Mouse (Mus musculus): ENCODE results near the gene Elf1.

The Elf1 gene

GRCm38 (mm10) chr14:79494349-79494748 lies 13.4 kb downstream of the Elf1 start:
- no peak for DNase-seq

- DNase-seq: no peak
These were observed 18.3 kb downstream of the Elf1 start for GRCm38 (mm10) chr14:79499326-79499725.

GRCm38 (mm10) chr14:79500756-79501155 lies 19.8 kb downstream of the Elf1 start:
- no peak for DNase-seq

- no peak for DNase-seq
These were observed 22.5 kb downstream of the Elf1 start for GRCm38 (mm10) chr14:79503371-79504075.

GRCm38 (mm10) chr14:79504246-79505006 lies 23.4 kb downstream of the Elf1 start:
- DNase-seq: no peak

GRCm38 (mm10) chr14:79506207-79506606 lies 25.2 kb downstream of the Elf1 start:
- no peak for DNase-seq

GRCm38 (mm10) chr14:79507846-79508245 lies 26.9 kb downstream of the Elf1 start:
- no peak for DNase-seq

GRCm38 (mm10) chr14:79508662-79509305 lies 27.8 kb downstream of the Elf1 start:
- DNase-seq: no peak

GRCm38 (mm10) chr14:79511521-79511920 lies 30.5 kb downstream of the Elf1 start:
- DNase-seq: no peak

- no peak for DNase-seq
These were observed 33.0 kb downstream of the Elf1 start for GRCm38 (mm10) chr14:79513951-79514350.

GRCm38 (mm10) chr14:79515100-79515499 lies 34.1 kb downstream of the Elf1 start:
- no peak for DNase-seq

- no peak for DNase-seq
These were observed 34.7 kb downstream of the Elf1 start for GRCm38 (mm10) chr14:79515511-79516242.

GRCm38 (mm10) chr14:79516243-79516610 lies 35.2 kb downstream of the Elf1 start:
- DNase-seq: no peak

GRCm38 (mm10) chr14:79516751-79517150 lies 35.8 kb downstream of the Elf1 start:
- no peak for DNase-seq

- DNase-seq: no peak
These were observed 36.3 kb downstream of the Elf1 start for GRCm38 (mm10) chr14:79517185-79517740.

GRCm38 (mm10) chr14:79518123-79518522 lies 37.1 kb downstream of the Elf1 start:
- DNase-seq: no peak

- DNase-seq: no peak
These were observed 38.0 kb downstream of the Elf1 start for GRCm38 (mm10) chr14:79518761-79519662.

- no peak for DNase-seq
These were observed 38.6 kb downstream of the Elf1 start for GRCm38 (mm10) chr14:79519663-79519975.

- DNase-seq: no peak
These were observed 39.6 kb downstream of the Elf1 start for GRCm38 (mm10) chr14:79520612-79521011.

GRCm38 (mm10) chr14:79521056-79521455 lies 40.1 kb downstream of the Elf1 start:
- no peak for DNase-seq

GRCm38 (mm10) chr14:79521471-79522117 lies 40.6 kb downstream of the Elf1 start:
- DNase-seq: no peak

Measured in right cerebral cortex, adult 18-20 months (tissue).